Mouse (Mus musculus): ENCODE measurements at regions not wholly inside any gene's neighbourhood (a gene's known extent, or its start where the extent isn't known, plus 50 kb on each side); places are given as distances from the start of the nearest gene placed in this dataset.

- no peak for DNase-seq (ENCODE audit: extremely low read depth, low read depth, low spot score)
Measured at GRCm38 (mm10) chr11:114177789-114178188, 110.9 kb upstream of the Sdk2 start.

DNA sequence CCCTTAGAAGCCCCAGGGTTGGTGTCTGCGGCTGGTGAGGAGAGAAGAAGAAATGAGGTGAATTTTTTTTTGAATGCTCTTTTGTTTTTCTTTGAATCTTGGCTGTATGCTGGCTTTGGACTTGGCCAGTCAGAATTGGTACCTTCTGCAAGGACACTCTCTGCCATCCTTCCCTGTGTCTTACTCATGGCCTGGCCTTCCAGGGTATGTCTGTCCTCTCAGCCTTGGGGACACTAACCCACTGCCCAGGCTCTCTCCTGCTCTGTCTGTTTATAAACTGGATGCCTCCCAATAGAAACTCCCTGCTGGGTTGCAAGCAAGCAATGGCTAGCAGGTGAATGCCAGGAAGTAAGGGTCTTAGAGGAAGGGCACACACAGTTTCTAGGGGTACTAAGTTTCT is 110.4 kb upstream of the Sdk2 start:
- DNase-seq (ENCODE audit: extremely low read depth, low read depth, low spot score), result no peak

GRCm38 (mm10) chr11:114176671-114177212 is 109.9 kb upstream of the Sdk2 start:
- no peak for DNase-seq (ENCODE audit: extremely low read depth, low read depth, low spot score)

- no peak for DNase-seq (ENCODE audit: extremely low read depth, low read depth, low spot score)
Measured at GRCm38 (mm10) chr11:114175437-114176131, 108.7 kb upstream of the Sdk2 start.

GRCm38 (mm10) chr11:114174871-114175270 is 108.0 kb upstream of the Sdk2 start:
- DNase-seq (ENCODE audit: extremely low read depth, low read depth, low spot score), result no peak

DNA sequence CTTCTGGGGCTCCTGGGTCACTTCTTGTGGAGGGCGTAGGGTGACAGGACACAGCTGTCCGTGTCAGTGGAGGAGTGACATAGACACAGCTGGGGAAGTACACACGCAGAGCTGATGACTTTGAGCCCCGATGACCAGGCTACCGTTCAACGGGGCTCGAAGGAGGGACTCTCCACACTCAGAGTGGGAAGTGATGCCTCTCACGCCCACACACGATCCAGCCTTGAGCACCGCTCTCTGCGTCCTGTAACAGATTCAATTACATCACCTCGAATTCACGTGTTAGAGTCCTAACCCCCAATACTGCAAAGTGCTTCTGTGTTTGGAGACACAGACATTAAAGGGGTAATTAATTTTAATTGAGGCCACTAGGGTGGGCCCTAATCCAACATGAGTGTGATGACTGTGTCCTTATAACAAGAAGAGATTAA is 101.4 kb upstream of the Sdk2 start:
- DNase-seq (ENCODE audit: extremely low read depth, low read depth, low spot score), result no peak

DNA sequence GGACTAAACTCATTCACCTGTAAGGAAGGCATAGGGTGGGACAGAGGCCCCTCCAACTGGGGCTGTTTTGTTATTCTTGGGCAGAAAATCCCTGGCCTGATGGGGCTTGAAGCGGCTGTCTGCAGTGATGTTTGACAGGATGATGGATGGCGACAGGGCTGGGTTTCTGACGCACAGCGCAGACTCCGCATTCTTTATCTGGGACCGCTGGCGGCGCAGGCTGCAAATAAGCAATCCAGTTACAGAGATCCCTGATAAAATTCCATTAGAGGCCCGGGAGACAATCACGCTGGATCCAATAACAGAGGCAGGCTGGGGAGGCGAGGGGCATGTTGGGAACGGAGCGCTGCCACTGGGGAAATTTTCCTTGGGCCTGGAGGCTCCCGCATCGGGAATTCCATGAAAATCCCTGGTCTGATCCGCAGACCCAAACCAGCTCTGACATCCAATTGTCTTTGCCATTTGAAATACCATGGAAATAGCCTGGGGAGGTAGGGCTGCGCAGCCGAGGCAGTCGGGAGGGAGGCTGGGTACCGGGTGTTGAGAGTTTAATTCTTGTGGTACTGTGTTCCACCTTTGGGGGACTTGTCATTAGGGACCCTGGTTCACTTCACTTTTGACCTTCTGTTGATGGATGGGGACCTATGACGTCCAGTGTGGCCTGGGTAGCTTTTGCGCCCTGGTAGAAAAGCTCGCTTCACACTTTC is 99.0 kb upstream of the Sdk2 start:
- DNase-seq (ENCODE audit: extremely low read depth, low read depth, low spot score), result no peak

DNA sequence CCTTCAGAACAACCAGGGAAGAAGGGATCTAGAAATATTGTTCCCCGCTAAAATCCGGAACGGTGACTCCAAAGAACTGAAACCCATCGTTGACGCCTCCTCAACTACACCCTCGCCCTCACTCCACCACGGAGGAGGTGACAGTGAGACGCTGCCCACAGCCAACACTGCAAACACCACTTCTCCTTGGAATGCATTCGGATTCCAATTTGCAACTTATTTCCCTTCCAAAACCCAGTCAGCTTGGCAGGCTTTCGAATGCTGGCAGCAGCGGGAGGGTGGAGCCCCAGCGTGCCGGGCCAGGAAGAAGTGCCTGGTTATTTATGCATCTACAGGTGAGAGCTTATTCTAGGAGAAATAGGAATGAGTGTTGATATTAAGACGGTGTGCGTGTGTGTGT is 85.9 kb upstream of the Sdk2 start:
- DNase-seq (ENCODE audit: extremely low read depth, low read depth, low spot score), result no peak

GRCm38 (mm10) chr11:114146334-114146733 is 79.5 kb upstream of the Sdk2 start:
- DNase-seq (ENCODE audit: extremely low read depth, low read depth, low spot score), result no peak

DNA sequence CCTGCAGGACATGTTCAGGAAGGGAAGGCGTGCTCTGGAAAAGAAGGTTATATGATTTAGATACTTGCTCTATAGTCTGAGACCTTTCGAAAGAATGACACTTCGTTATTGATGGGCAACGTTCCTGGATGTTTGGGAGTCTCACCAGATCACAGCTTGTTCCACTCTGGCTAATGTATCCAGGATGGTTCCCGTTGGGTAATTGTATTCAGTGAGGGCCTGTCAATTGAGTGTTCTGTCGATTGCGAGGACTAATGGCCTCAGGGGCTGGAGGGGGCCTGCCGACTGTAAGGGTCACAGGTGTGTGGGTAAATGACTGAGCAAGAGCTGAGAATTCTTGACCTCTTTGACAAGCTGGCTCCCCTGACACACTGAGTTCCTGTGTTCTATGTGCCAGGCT is 62.4 kb upstream of the Sdk2 start:
- no peak for DNase-seq (ENCODE audit: extremely low read depth, low read depth, low spot score)

DNA sequence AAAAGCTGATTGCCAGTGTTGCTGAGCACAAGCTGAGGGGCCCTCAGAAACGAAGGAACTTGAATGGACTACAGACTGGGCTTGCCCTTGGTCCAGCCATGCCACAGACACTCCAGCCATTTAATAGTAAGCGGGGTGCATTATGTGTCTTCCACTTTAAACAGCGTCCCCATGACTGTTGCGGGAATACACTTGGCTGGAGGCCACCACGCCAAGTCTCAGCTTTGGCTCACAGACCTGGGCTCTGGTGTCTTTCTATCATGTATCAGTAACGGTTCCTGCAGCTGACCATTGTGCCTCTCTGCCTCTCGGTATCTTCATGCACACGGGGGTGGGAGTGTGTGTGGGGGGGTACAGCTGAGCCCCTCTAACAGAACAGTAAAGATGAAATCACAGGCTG is 62.0 kb upstream of the Sdk2 start:
- DNase-seq (ENCODE audit: extremely low read depth, low read depth, low spot score), result no peak

GRCm38 (mm10) chr11:114127426-114127825 is 60.6 kb upstream of the Sdk2 start:
- DNase-seq (ENCODE audit: extremely low read depth, low read depth, low spot score), result no peak

- no peak for DNase-seq (ENCODE audit: extremely low read depth, low read depth, low spot score)
Measured at GRCm38 (mm10) chr11:114122175-114122574, 55.3 kb upstream of the Sdk2 start.

DNA sequence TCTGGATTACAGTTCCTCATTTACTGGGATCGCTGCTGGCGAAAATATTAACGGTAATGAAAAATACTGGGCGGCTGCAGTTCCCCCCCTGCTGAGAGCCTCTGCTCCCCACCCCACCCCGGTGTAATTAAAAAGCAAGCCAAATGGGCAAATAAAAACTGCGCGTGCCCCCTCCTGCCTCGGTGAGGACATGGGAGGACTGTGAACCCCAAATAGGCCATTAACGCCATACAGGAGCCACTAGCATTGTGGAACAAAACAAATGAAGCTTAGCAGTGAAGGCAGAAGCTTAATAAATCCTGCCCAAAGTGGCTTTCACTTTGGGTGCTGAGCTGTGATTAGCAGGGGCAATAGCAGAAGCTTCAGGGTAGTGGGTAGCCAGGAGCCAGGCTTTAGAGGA is 52.3 kb upstream of the Sdk2 start:
- DNase-seq (ENCODE audit: extremely low read depth, low read depth, low spot score), result no peak
